Mouse (Mus musculus) layer of hippocampus, postnatal 36 days (tissue): ENCODE measurements around the gene Rnft1. TPM values are rescaled to one million over a fixed set of nuclear protein-coding genes. Genes with fewer than 3 reads are reported as not detected.
A peak's percentile ranks its signal among the peaks of the same experiment; 100 is the strongest.
"Not testable (repeated sequence)": the region's sequence is repeated elsewhere in the genome, so short reads cannot be mapped to it uniquely, and the experiment has no call there.

Source experiments
- DNase-seq, 2 experiments: peaks; one replicate each; pipeline ENCODE4 v3.0.0; 2022
- total RNA-seq, 2 experiments: library from RNA; stranded (reverse); gene quantifications; 2 replicates each; pipeline ENCODE4 v1.2.3; 2021

Gene Rnft1
- total RNA-seq, 2 experiments from 2014 or later: 28.0 to 32.1 TPM

DNA sequence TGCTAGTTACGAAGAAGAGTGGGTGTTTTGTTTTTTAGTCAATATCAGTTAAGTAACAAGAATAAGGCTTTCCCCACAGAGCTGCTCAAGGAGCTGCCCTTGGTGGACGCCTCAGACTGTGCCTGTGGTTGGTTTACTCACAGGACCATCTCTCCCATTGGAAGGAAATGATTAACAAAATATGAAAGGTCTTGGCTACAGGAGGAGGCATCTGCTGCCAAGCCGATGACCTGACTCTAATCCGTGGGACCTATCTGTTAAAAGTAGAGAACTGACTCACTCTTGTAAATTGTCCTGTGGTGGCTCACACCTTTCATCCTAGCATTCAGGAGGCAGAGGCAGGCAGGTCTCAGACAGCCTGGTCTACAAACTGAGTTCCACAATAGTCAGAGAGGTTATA is 43.1 kb downstream of the Rnft1 start:
- DNase-seq: no peak

- no peak for DNase-seq
Observed at GRCm38 (mm10) chr11:86532834-86533233, 48.4 kb downstream of the Rnft1 start.

DNA sequence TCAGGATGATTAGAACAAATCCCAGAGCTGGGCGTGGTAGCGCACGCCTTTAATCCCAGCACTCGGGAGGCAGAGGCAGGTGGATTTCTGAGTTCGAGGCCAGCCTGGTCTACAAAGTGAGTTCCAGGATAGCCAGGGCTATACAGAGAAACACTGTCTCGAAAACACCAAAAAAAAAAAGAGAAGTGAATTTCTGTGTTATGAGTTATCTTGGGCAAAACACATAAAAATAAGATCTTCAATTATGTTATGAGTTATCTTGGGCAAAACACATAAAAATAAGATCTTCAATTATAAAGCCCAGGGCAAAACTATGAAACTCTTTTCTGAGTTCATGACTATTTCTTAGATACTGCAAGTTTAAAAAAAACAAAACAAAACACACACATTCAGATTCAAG is 48.8 kb downstream of the Rnft1 start:
- DNase-seq: not testable (repeated sequence)

DNA sequence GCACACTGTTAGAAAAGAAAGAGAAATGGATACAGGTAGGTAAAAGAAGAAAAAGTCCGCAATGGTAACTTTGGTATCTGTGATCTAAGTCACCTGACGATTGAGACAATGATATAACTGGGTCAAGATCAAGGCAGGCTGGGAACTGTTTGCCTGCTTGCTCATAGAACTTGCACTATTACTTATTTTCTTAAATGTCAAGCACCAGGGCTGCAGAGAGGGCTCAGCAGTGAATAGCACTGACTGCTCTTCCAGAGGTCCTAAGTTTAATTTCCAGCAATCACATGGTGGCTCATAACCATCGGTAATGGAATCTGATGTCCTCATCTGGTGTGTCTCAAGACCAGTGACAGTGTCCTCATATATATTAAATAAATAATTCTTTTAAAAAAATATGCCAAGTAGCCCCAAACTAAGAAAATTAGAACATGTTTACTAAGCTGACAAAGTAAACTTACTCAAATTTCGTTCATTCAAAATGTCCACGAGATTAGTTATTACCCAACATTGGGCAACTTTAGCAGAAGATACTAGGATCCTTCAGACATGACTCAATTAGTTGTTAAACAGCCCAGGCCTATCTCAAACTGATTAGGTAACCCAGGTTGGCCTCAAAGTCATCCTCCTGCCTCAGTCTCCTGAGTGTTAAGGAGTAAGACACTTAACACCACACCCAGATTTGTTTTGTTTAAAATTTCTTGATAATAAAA is 49.9 kb downstream of the Rnft1 start:
- DNase-seq: no peak

GRCm38 (mm10) chr11:86538786-86539185 is 54.3 kb downstream of the Rnft1 start:
- no peak for DNase-seq

GRCm38 (mm10) chr11:86539716-86540475 is 55.4 kb downstream of the Rnft1 start:
- no peak for DNase-seq

DNA sequence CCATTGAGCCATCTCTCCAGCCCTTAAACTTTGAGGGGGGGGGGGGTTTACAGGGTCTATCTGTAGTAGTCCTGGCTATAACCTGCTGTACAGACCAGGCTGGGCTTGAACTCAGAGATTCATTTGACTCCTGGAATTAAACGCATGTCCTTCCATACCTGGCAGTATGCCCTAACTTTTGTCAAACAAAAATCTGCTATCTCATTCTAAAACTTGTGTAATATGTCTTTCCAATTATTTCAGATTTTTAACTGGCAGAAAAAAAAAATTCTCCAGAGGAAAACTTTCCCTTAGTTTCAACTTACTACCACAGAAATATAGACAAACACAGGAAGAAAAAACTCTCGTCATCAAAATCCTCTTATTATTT is 56.0 kb downstream of the Rnft1 start:
- DNase-seq: no peak

- no peak for DNase-seq
Observed at GRCm38 (mm10) chr11:86542851-86543250, 58.4 kb downstream of the Rnft1 start.

GRCm38 (mm10) chr11:86543960-86544638 is 59.6 kb downstream of the Rnft1 start:
- no peak for DNase-seq

- DNase-seq: peak; percentile 99
Observed at GRCm38 (mm10) chr11:86544639-86545299, 60.3 kb downstream of the Rnft1 start, which contains the start of the genes Rps6kb1 and Tubd1. Gene Rps6kb1 (minus strand): TSS chr11:86544805. Gene Tubd1 (plus strand): TSS chr11:86544991.

GRCm38 (mm10) chr11:86545556-86545955 is 61.1 kb downstream of the Rnft1 start:
- no peak for DNase-seq

- DNase-seq: no peak
Observed at GRCm38 (mm10) chr11:86547412-86547811, 63.0 kb downstream of the Rnft1 start.

Other genes starting within 250 kb of the Rnft1 start
- gene Ints2, start 227.1 kb upstream of the Rnft1 start, total RNA-seq: 10 to 100 TPM; 25.3 to 29.1 TPM
- 10 to 100 TPM; 53.7 to 66.0 TPM for gene Med13, start 127.1 kb upstream of the Rnft1 start, total RNA-seq
- 10 to 100 TPM; 38.5 to 41.6 TPM for gene Rps6kb1, start 60.1 kb downstream of the Rnft1 start, total RNA-seq
- gene Tubd1, start 60.3 kb downstream of the Rnft1 start, total RNA-seq: 1 to 10 TPM; 7.0 to 8.8 TPM
- gene Vmp1, start 199.2 kb downstream of the Rnft1 start, total RNA-seq: 100 to 1,000 TPM; 119 to 137 TPM
- 10 to 100 TPM; 10.1 to 10.3 TPM for gene Ptrh2, start 199.3 kb downstream of the Rnft1 start, total RNA-seq